Mouse (Mus musculus) heart, postnatal 0 days (tissue): Measurements from ENCODE around the gene Rsph14.

Experiments
- CTCF ChIP-seq: IDR thresholded peaks from 2 replicates; pipeline ENCODE4 v1.5.1; 2016; ENCODE audit warnings: antibody characterized with exemption, control low read depth, low read depth
- EP300 ChIP-seq: IDR thresholded peaks from 2 replicates; pipeline ENCODE4 v1.6.1; 2016; ENCODE audit warnings: antibody characterized with exemption, low read depth

GRCm38 (mm10) chr10:74976429-74976828 lies 56.0 kb downstream of the Rsph14 start:
- TF ChIP-seq CTCF (no peak), EP300 (no peak)
